Mouse (Mus musculus) ES-Bruce4 (cell line): Measurements from ENCODE around the gene Arhgap6.

Experiments
- EP300 ChIP-seq: IDR thresholded peaks from 2 replicates; pipeline ENCODE4 v1.6.1; 2011; ENCODE audit warnings: low read depth, low read length; ENCODE audit not compliant: insufficient read depth
- POLR2A ChIP-seq: IDR thresholded peaks from one replicate; pipeline ENCODE4 v1.8.1; 2011; ENCODE audit warnings: low read length; ENCODE audit not compliant: insufficient read depth

DNA sequence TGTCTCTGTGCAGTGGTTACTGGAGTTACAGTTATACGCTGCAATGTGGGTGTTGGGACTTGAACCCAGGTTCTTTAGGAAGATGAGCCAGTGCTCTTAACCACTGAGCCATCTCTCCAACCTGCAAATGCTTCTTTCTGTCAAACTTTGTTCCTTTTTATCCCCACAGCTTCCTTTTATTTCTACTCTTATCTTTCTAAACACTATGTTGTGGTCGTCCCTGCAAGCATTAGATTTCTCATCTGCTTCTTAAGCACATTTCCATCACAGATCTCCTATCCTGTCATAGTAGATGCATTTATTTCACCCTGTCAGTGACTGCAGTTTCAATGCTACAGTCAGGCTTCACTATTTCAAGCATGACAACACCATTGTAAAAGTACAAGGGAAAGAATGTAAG, 312.5 kb downstream of the Arhgap6 start:
- no peak for TF ChIP-seq EP300
- TF ChIP-seq POLR2A = no peak
